Mouse (Mus musculus) left cerebral cortex, adult 2 months (tissue): ENCODE measurements around the gene C1qbp. TPM values are rescaled to one million over a fixed set of nuclear protein-coding genes. Genes with fewer than 3 reads are reported as not detected.

Experiments
- DNase-seq, 2 experiments: peaks; one replicate each; pipeline ENCODE4 v3.0.0; 2021 to 2022; ENCODE audit warnings: low spot score in 2 of 2, mixed read lengths in 1 of 2; ENCODE audit errors: extremely low spot score in 1 of 2
- H3K27ac ChIP-seq: fragments of 200-600 bp; 2 replicates; pipeline ENCODE4 v1.8.1; 2022
- H3K4me3 ChIP-seq: fragments of 200-600 bp; 2 replicates; pipeline ENCODE4 v1.8.1; 2022
- CTCF ChIP-seq: fragments of 200-600 bp; IDR thresholded peaks from 2 replicates; pipeline ENCODE4 v1.8.1; 2022; ENCODE audit warnings: antibody characterized with exemption, mild to moderate bottlenecking, moderate library complexity
- intact Hi-C: fragments of 180-260 bp; cut with DNase I; formaldehyde crosslinking; loops from one replicate; pipeline ENCODE4 v1.15.1; 2025
- total RNA-seq, 2 experiments: library from RNA; stranded (reverse); gene quantifications; 2 replicates each; pipeline ENCODE4 v1.2.3; 2021

Gene C1qbp
- total RNA-seq, 2 experiments from 2014 or later, result 83.8 to 93.9 TPM

GRCm38 (mm10) chr11:70970560-70971540 lies 12.0 kb downstream of the C1qbp start:
- intact Hi-C loops, result no loop called here
- Histone ChIP-seq H3K4me3 (peak overlapping the region; percentile 90), H3K27ac (peak overlapping the region; percentile 85)
- no peak; the same call in 1 of the 2 replicates for TF ChIP-seq CTCF
- no peak for DNase-seq

GRCm38 (mm10) chr11:70969821-70970559 lies 12.8 kb downstream of the C1qbp start, which contains the start of the genes Nup88 and Rpain:
Nup88 (minus strand) TSS chr11:70969973.
Rpain (plus strand) TSS chr11:70970213.
- no peak for TF ChIP-seq CTCF
- intact Hi-C loops, result no loop called here
- peak within 1 kb of the TSS; percentile 90 for H3K4me3 ChIP-seq

GRCm38 (mm10) chr11:70969271-70969794 lies 13.5 kb downstream of the C1qbp start:
- TF ChIP-seq CTCF, result no peak
- DNase-seq, result no peak
- H3K4me3 ChIP-seq, result peak overlapping the region; percentile 90
- intact Hi-C loops, result no loop called here
- peak overlapping the region; percentile 96 for H3K27ac ChIP-seq

More at GRCm38 (mm10) chr11:70969821-70970559, 12.8 kb downstream of the C1qbp start, which contains the start of the genes Nup88 and Rpain:
- H3K27ac ChIP-seq, result peak within 1 kb of the TSS; percentile 96
- DNase-seq, result peak; percentile 90 to 92

- no peak overlapping the region for H3K4me3 ChIP-seq
- DNase-seq, result no peak
- no peak overlapping the region for H3K27ac ChIP-seq
- intact Hi-C loops, result no loop called here
- no peak for TF ChIP-seq CTCF
These were observed 18.5 kb downstream of the C1qbp start for GRCm38 (mm10) chr11:70964222-70964907.

- Histone ChIP-seq H3K4me3 (no peak overlapping the region), H3K27ac (no peak overlapping the region)
- DNase-seq, result no peak
- TF ChIP-seq CTCF, result no peak
- intact Hi-C loops, result no loop called here
These were observed 21.9 kb downstream of the C1qbp start for GRCm38 (mm10) chr11:70960786-70961554.

- intact Hi-C loops, result no loop called here
- Histone ChIP-seq H3K4me3 (no peak overlapping the region), H3K27ac (no peak overlapping the region)
- TF ChIP-seq CTCF, result no peak
- DNase-seq, result no peak
These were observed 28.1 kb downstream of the C1qbp start for GRCm38 (mm10) chr11:70954711-70955110.

GRCm38 (mm10) chr11:70944935-70945817 lies 37.6 kb downstream of the C1qbp start:
- no peak for DNase-seq
- Histone ChIP-seq H3K27ac (peak overlapping the region; percentile 60), H3K4me3 (no peak overlapping the region)
- no peak for TF ChIP-seq CTCF
- intact Hi-C loops, result no loop called here

GRCm38 (mm10) chr11:70943651-70944050 lies 39.2 kb downstream of the C1qbp start:
- no peak for TF ChIP-seq CTCF
- Histone ChIP-seq H3K27ac (no peak overlapping the region), H3K4me3 (no peak overlapping the region)
- intact Hi-C loops, result no loop called here
- DNase-seq, result no peak

- no peak for DNase-seq
- Histone ChIP-seq H3K27ac (no peak overlapping the region), H3K4me3 (no peak overlapping the region)
- peak; percentile 31 for TF ChIP-seq CTCF
- intact Hi-C loops, result no loop called here
These were observed 40.2 kb downstream of the C1qbp start for GRCm38 (mm10) chr11:70942596-70942995.

- Histone ChIP-seq H3K4me3 (no peak overlapping the region), H3K27ac (no peak overlapping the region)
- TF ChIP-seq CTCF, result no peak; the same call in 1 of the 2 replicates
- intact Hi-C loops, result no loop called here
- no peak for DNase-seq
These were observed 47.5 kb downstream of the C1qbp start for GRCm38 (mm10) chr11:70935316-70935715.
